Mouse (Mus musculus) megakaryocyte, embryonic 14.5 days (primary cell): ENCODE data around the gene Ccdc63. TPM values are rescaled to one million over a fixed set of nuclear protein-coding genes. Genes with fewer than 3 reads are reported as not detected.

Experiments used
- H3K27me3 ChIP-seq: replicated peaks from 2 replicates; pipeline ENCODE3; 2012; ENCODE audit warnings: inconsistent platforms
- H3K36me3 ChIP-seq: replicated peaks from 2 replicates; pipeline ENCODE3; 2012; ENCODE audit warnings: low read length, inconsistent platforms, mixed read lengths
- H3K4me1 ChIP-seq: 2 replicates; pipeline ENCODE4 v1.6.1; 2012; ENCODE audit warnings: inconsistent platforms
- H3K4me3 ChIP-seq: replicated peaks from 2 replicates; pipeline ENCODE3; 2012; ENCODE audit warnings: moderate library complexity, mild to moderate bottlenecking, inconsistent platforms
- H3K9me3 ChIP-seq: 2 replicates; pipeline ENCODE4 v1.6.1; 2012; ENCODE audit warnings: inconsistent platforms
- FLI1 ChIP-seq: IDR thresholded peaks from 2 replicates; pipeline ENCODE4 v1.6.1; 2012; ENCODE audit warnings: low read length, inconsistent platforms, mixed read lengths
- GATA1 ChIP-seq: IDR thresholded peaks from 3 replicates; pipeline ENCODE4 v1.6.1; 2012; ENCODE audit warnings: mixed read lengths, low read length, inconsistent platforms, borderline replicate concordance
- polyA plus RNA-seq: library from polyadenylated mRNA; stranded (reverse); fragments of >175 nt; gene quantifications from 2 replicates; pipeline ENCODE4 v1.2.3, GENCODE M21; 2012; ENCODE audit warnings: low replicate concordance; ENCODE audit not compliant: insufficient read depth

Ccdc63 gene
- polyA plus RNA-seq, 1 experiment: not detected

- peaks cover 6% of the 10 kb centered on the region; the same call in 1 of the 2 replicates for H3K4me1 ChIP-seq
- no peak for TF ChIP-seq GATA1
- TF ChIP-seq FLI1: no peak
- H3K9me3 ChIP-seq: peaks cover 19% of the 10 kb centered on the region
Observed at GRCm38 (mm10) chr5:122088917-122089316, 51.7 kb downstream of the Ccdc63 start.

GRCm38 (mm10) chr5:122086121-122086520, 54.5 kb downstream of the Ccdc63 start:
- no peak overlapping the region for H3K4me3 ChIP-seq
- H3K36me3 ChIP-seq: no peaks in the 10 kb centered on the region
- H3K27me3 ChIP-seq: peaks cover 27% of the 10 kb centered on the region
- TF ChIP-seq FLI1: no peak
- no peak for TF ChIP-seq GATA1
- H3K9me3 ChIP-seq: no peaks in the 10 kb centered on the region
- peaks cover 6% of the 10 kb centered on the region; the same call in 1 of the 2 replicates for H3K4me1 ChIP-seq

More at GRCm38 (mm10) chr5:122088917-122089316, 51.7 kb downstream of the Ccdc63 start:
- H3K4me3 ChIP-seq: no peak overlapping the region
- H3K36me3 ChIP-seq: no peaks in the 10 kb centered on the region
- peaks cover 52% of the 10 kb centered on the region for H3K27me3 ChIP-seq

GRCm38 (mm10) chr5:122085291-122085690, 55.3 kb downstream of the Ccdc63 start:
- H3K36me3 ChIP-seq: no peaks in the 10 kb centered on the region
- H3K9me3 ChIP-seq: peaks cover 3% of the 10 kb centered on the region; the same call in 1 of the 2 replicates
- TF ChIP-seq FLI1 (no peak), GATA1 (no peak)
- H3K27me3 ChIP-seq: peaks cover 25% of the 10 kb centered on the region
- peaks cover 6% of the 10 kb centered on the region; the same call in 1 of the 2 replicates for H3K4me1 ChIP-seq
- no peak overlapping the region for H3K4me3 ChIP-seq

GRCm38 (mm10) chr5:122084470-122084869, 56.2 kb downstream of the Ccdc63 start:
- TF ChIP-seq GATA1 (no peak), FLI1 (no peak)
- H3K4me1 ChIP-seq: peaks cover 6% of the 10 kb centered on the region; the same call in 1 of the 2 replicates
- H3K36me3 ChIP-seq: no peaks in the 10 kb centered on the region
- H3K4me3 ChIP-seq: no peak overlapping the region
- peaks cover 25% of the 10 kb centered on the region for H3K27me3 ChIP-seq
- peaks cover 11% of the 10 kb centered on the region for H3K9me3 ChIP-seq

GRCm38 (mm10) chr5:122083282-122083681, 57.3 kb downstream of the Ccdc63 start:
- Histone ChIP-seq H3K36me3 (no peaks in the 10 kb centered on the region), H3K27me3 (peaks cover 24% of the 10 kb centered on the region), H3K9me3 (peaks cover 23% of the 10 kb centered on the region), H3K4me1 (peaks cover 6% of the 10 kb centered on the region; the same call in 1 of the 2 replicates), H3K4me3 (no peak overlapping the region)
- TF ChIP-seq GATA1 (no peak), FLI1 (no peak)

- H3K27me3 ChIP-seq: peaks cover 21% of the 10 kb centered on the region
- peaks cover 6% of the 10 kb centered on the region; the same call in 1 of the 2 replicates for H3K4me1 ChIP-seq
- peaks cover 24% of the 10 kb centered on the region for H3K9me3 ChIP-seq
- TF ChIP-seq FLI1: no peak
- TF ChIP-seq GATA1: no peak
- H3K4me3 ChIP-seq: no peak overlapping the region
- no peaks in the 10 kb centered on the region for H3K36me3 ChIP-seq
Observed at GRCm38 (mm10) chr5:122081471-122081870, 59.2 kb downstream of the Ccdc63 start.

GRCm38 (mm10) chr5:122080930-122081329, 59.7 kb downstream of the Ccdc63 start:
- Histone ChIP-seq H3K27me3 (peaks cover 18% of the 10 kb centered on the region), H3K4me1 (peaks cover 6% of the 10 kb centered on the region; the same call in 1 of the 2 replicates), H3K9me3 (peaks cover 24% of the 10 kb centered on the region), H3K4me3 (no peak overlapping the region), H3K36me3 (no peaks in the 10 kb centered on the region)
- TF ChIP-seq FLI1 (no peak), GATA1 (no peak)

GRCm38 (mm10) chr5:122079796-122080195, 60.8 kb downstream of the Ccdc63 start:
- H3K9me3 ChIP-seq: peaks cover 24% of the 10 kb centered on the region
- H3K36me3 ChIP-seq: no peaks in the 10 kb centered on the region
- no peaks in the 10 kb centered on the region for H3K4me1 ChIP-seq
- no peak for TF ChIP-seq GATA1
- H3K27me3 ChIP-seq: peaks cover 17% of the 10 kb centered on the region
- H3K4me3 ChIP-seq: no peak overlapping the region

GRCm38 (mm10) chr5:122077244-122077643, 63.4 kb downstream of the Ccdc63 start:
- no peak overlapping the region for H3K4me3 ChIP-seq
- H3K4me1 ChIP-seq: no peaks in the 10 kb centered on the region
- no peaks in the 10 kb centered on the region for H3K36me3 ChIP-seq
- H3K27me3 ChIP-seq: peaks cover 29% of the 10 kb centered on the region
- peaks cover 24% of the 10 kb centered on the region for H3K9me3 ChIP-seq
- TF ChIP-seq FLI1 (no peak), GATA1 (no peak)

GRCm38 (mm10) chr5:122075736-122076135, 64.9 kb downstream of the Ccdc63 start:
- no peak overlapping the region for H3K4me3 ChIP-seq
- H3K36me3 ChIP-seq: no peaks in the 10 kb centered on the region
- H3K4me1 ChIP-seq: no peaks in the 10 kb centered on the region
- no peak for TF ChIP-seq FLI1
- TF ChIP-seq GATA1: no peak
- H3K27me3 ChIP-seq: peaks cover 34% of the 10 kb centered on the region
- peaks cover 24% of the 10 kb centered on the region for H3K9me3 ChIP-seq
